Mouse (Mus musculus) heart, embryonic 14.5 days (tissue): ENCODE data around the gene Rhoq. TPM values are rescaled to one million over a fixed set of nuclear protein-coding genes. Genes with fewer than 3 reads are reported as not detected.

Experiments
- ATAC-seq: fragments of 200-750 bp; cut with Nextera tagmentation; 2 replicates; pipeline ENCODE4 v1.8.0; 2017; ENCODE audit warnings: low read depth, moderate TSS enrichment; ENCODE audit not compliant: insufficient number of reproducible peaks, insufficient read depth, low FRiP score
- H3K27ac ChIP-seq, 2 experiments: fragments of 200-500 bp in 1 of 2; fragments of 300-500 bp in 1 of 2; sonication (generic) in 1 of 2; replicated peaks in 1 of 2; 2 replicates each; pipeline ENCODE4 v1.5.1; 2012 to 2014; ENCODE audit warnings: low read depth in 2 of 2, low read length in 2 of 2, control low read depth in 1 of 2, mild to moderate bottlenecking in 1 of 2, mixed read lengths in 1 of 2; ENCODE audit not compliant: control insufficient read depth in 1 of 2, insufficient read depth in 1 of 2
- H3K27me3 ChIP-seq: fragments of 300-500 bp; sonication (generic); 2 replicates; pipeline ENCODE4 v1.6.1; 2014; ENCODE audit warnings: mild to moderate bottlenecking, low read length, control low read depth; ENCODE audit not compliant: control insufficient read depth, insufficient read depth
- H3K36me3 ChIP-seq: fragments of 300-500 bp; sonication (generic); 2 replicates; pipeline ENCODE4 v1.6.1; 2014; ENCODE audit warnings: mild to moderate bottlenecking, control low read depth, low read length, mixed read lengths; ENCODE audit not compliant: control insufficient read depth, insufficient read depth
- H3K4me1 ChIP-seq, 2 experiments: fragments of 200-500 bp in 1 of 2; fragments of 300-500 bp in 1 of 2; sonication (generic) in 1 of 2; 2 replicates each; pipeline ENCODE4 v1.6.1; 2012 to 2014; ENCODE audit warnings: low read length in 2 of 2, control low read depth in 1 of 2, mixed read lengths in 1 of 2; ENCODE audit not compliant: control insufficient read depth in 2 of 2, insufficient read depth in 2 of 2
- H3K4me2 ChIP-seq: fragments of 300-500 bp; sonication (generic); 2 replicates; pipeline ENCODE4 v1.6.1; 2014; ENCODE audit warnings: mild to moderate bottlenecking, low read length
- H3K4me3 ChIP-seq, 2 experiments: fragments of 200-500 bp in 1 of 2; fragments of 300-500 bp in 1 of 2; sonication (generic) in 1 of 2; 2 replicates each; pipeline ENCODE4 v1.5.1; 2012 to 2014; ENCODE audit warnings: low read length in 2 of 2, mild to moderate bottlenecking in 2 of 2, control low read depth in 1 of 2, low read depth in 1 of 2, moderate library complexity in 1 of 2; ENCODE audit not compliant: control insufficient read depth in 1 of 2, insufficient read depth in 1 of 2
- H3K9ac ChIP-seq: fragments of 300-500 bp; sonication (generic); 2 replicates; pipeline ENCODE4 v1.6.1; 2014; ENCODE audit warnings: mild to moderate bottlenecking, low read length
- H3K9me3 ChIP-seq: fragments of 300-500 bp; sonication (generic); 2 replicates; pipeline ENCODE4 v1.6.1; 2016; ENCODE audit warnings: low read length, control low read depth; ENCODE audit not compliant: control insufficient read depth
- WGBS: fragments of 180-500 bp; shearing (Covaris S2); extraction: QIAGEN DNeasy Blood & Tissue Kit; methylation state at CpG from one replicate; pipeline ENCODE4 v1.1.7; 2014; 5-methylcytosine and 5-hydroxymethylcytosine counted together
- polyA plus RNA-seq: library from polyadenylated mRNA; unstranded; fragments of >200 nt; fragmentation: Nextera tagmentation; extraction: Ambion mirVana; gene quantifications from 2 replicates; pipeline ENCODE4 v1.2.1, GENCODE M21; 2014

Gene Rhoq
- polyA plus RNA-seq, 1 experiment from 2014 or later, result 33.5 TPM

GRCm38 (mm10) chr17:86929355-86929754 lies 33.5 kb upstream of the Rhoq start:
- no peak overlapping the region for H3K27ac ChIP-seq
- no peak for ATAC-seq
- 74% methylated on average over 6 of the region's 6 CpGs for WGBS

GRCm38 (mm10) chr17:86929981-86930380 lies 32.9 kb upstream of the Rhoq start:
- Histone ChIP-seq H3K4me3 (no peak overlapping the region), H3K9ac (no peak overlapping the region), H3K27me3 (0 out of 2 replicates have a peak, but pooled peaks cover 6% of the 10 kb centered on the region), H3K9me3 (peaks cover 7% of the 10 kb centered on the region; the same call in 1 of the 2 replicates), H3K36me3 (no peaks in the 10 kb centered on the region), H3K4me2 (no peak overlapping the region), H3K27ac (no peak overlapping the region), H3K4me1 (peaks cover 3 to 8% of the 10 kb centered on the region in 2 experiments; a peak in 1 of 4 replicates)
- no peak for ATAC-seq

More at GRCm38 (mm10) chr17:86929355-86929754, 33.5 kb upstream of the Rhoq start:
- Histone ChIP-seq H3K36me3 (no peaks in the 10 kb centered on the region), H3K9ac (no peak overlapping the region), H3K4me2 (no peak overlapping the region), H3K27me3 (0 out of 2 replicates have a peak, but pooled peaks cover 6% of the 10 kb centered on the region), H3K9me3 (peaks cover 7% of the 10 kb centered on the region; the same call in 1 of the 2 replicates), H3K4me3 (no peak overlapping the region), H3K4me1 (peaks cover 3 to 8% of the 10 kb centered on the region in 2 experiments; a peak in 1 of 4 replicates)

GRCm38 (mm10) chr17:86932896-86933295 lies 30.0 kb upstream of the Rhoq start:
- Histone ChIP-seq H3K36me3 (no peaks in the 10 kb centered on the region), H3K4me2 (no peak overlapping the region), H3K9ac (no peak overlapping the region), H3K4me3 (no peak overlapping the region), H3K4me1 (peaks cover 10% of the 10 kb centered on the region in 2 experiments), H3K27me3 (0 out of 2 replicates have a peak, but pooled peaks cover 6% of the 10 kb centered on the region), H3K9me3 (no peaks in the 10 kb centered on the region), H3K27ac (no peak overlapping the region)
- no peak for ATAC-seq
- WGBS, result 56% methylated on average over 5 of the region's 5 CpGs

- H3K27me3 ChIP-seq, result 0 out of 2 replicates have a peak, but pooled peaks cover 6% of the 10 kb centered on the region
Measured at GRCm38 (mm10) chr17:86937064-86937463, 25.8 kb upstream of the Rhoq start.

GRCm38 (mm10) chr17:86937497-86938155 lies 25.3 kb upstream of the Rhoq start:
- H3K9ac ChIP-seq, result peak overlapping the region; percentile 48
- peak overlapping the region; percentile 72 for H3K4me2 ChIP-seq
- 6% methylated on average over 20 of the region's 20 CpGs for WGBS
- H3K4me3 ChIP-seq, result peak overlapping the region; percentile 35 to 36
- no peaks in the 10 kb centered on the region for H3K9me3 ChIP-seq
- 0 out of 2 replicates have a peak, but pooled peaks cover 6% of the 10 kb centered on the region for H3K27me3 ChIP-seq
- peak; percentile 79; the same call in 1 of the 2 replicates for ATAC-seq
- peaks cover 10 to 24% of the 10 kb centered on the region in 2 experiments for H3K4me1 ChIP-seq
- peak overlapping the region; percentile 41 to 52 for H3K27ac ChIP-seq
- H3K36me3 ChIP-seq, result no peaks in the 10 kb centered on the region

More at GRCm38 (mm10) chr17:86937064-86937463, 25.8 kb upstream of the Rhoq start:
- no peaks in the 10 kb centered on the region for H3K9me3 ChIP-seq
- H3K36me3 ChIP-seq, result no peaks in the 10 kb centered on the region
- peak overlapping the region in 1 of 2 experiments; percentile 52; a peak in 2 of 4 replicates for H3K27ac ChIP-seq
- H3K9ac ChIP-seq, result peak overlapping the region; percentile 48; the same call in 1 of the 2 replicates
- 54% methylated on average over 2 of the region's 2 CpGs for WGBS
- H3K4me3 ChIP-seq, result peak overlapping the region in 1 of 2 experiments; percentile 36; a peak in 2 of 4 replicates
- peaks cover 10 to 24% of the 10 kb centered on the region in 2 experiments for H3K4me1 ChIP-seq
- peak overlapping the region; percentile 72 for H3K4me2 ChIP-seq
- ATAC-seq, result no peak

- Histone ChIP-seq H3K36me3 (no peaks in the 10 kb centered on the region), H3K27ac (no peak overlapping the region), H3K27me3 (0 out of 2 replicates have a peak, but pooled peaks cover 4% of the 10 kb centered on the region), H3K4me2 (no peak overlapping the region), H3K4me1 (peaks cover 10 to 24% of the 10 kb centered on the region in 2 experiments), H3K4me3 (no peak overlapping the region), H3K9me3 (no peaks in the 10 kb centered on the region), H3K9ac (no peak overlapping the region)
- ATAC-seq, result no peak
- 64% methylated on average over 7 of the region's 7 CpGs for WGBS
Measured at GRCm38 (mm10) chr17:86938683-86939082, 24.2 kb upstream of the Rhoq start.

- Histone ChIP-seq H3K27ac (no peak overlapping the region), H3K9me3 (no peaks in the 10 kb centered on the region), H3K4me1 (peaks cover 10 to 23% of the 10 kb centered on the region in 2 experiments), H3K9ac (no peak overlapping the region), H3K4me2 (no peak overlapping the region), H3K4me3 (no peak overlapping the region), H3K36me3 (no peaks in the 10 kb centered on the region), H3K27me3 (0 out of 2 replicates have a peak, but pooled peaks cover 4% of the 10 kb centered on the region)
- 66% methylated on average over 6 of the region's 6 CpGs for WGBS
- no peak for ATAC-seq
Measured at GRCm38 (mm10) chr17:86942112-86942511, 20.8 kb upstream of the Rhoq start.
